Mouse (Mus musculus) kidney, adult 2 months (tissue): ENCODE data around the gene Ccdc24. TPM values are rescaled to one million over a fixed set of nuclear protein-coding genes. Genes with fewer than 3 reads are reported as not detected.

Experiments used
- DNase-seq: peaks from one replicate; pipeline ENCODE4 v3.0.0; 2021
- H3K27ac ChIP-seq: fragments of 200-500 bp; 2 replicates; pipeline ENCODE4 v1.5.1; 2012; ENCODE audit warnings: low read depth, low read length, control low read depth, inconsistent platforms; ENCODE audit not compliant: insufficient read depth
- H3K27me3 ChIP-seq: fragments of 200-500 bp; replicated peaks from 2 replicates; pipeline ENCODE4 v1.6.1; 2012; ENCODE audit warnings: mild to moderate bottlenecking, moderate library complexity, low read length, inconsistent platforms; ENCODE audit not compliant: control insufficient read depth, insufficient read depth
- H3K36me3 ChIP-seq: fragments of 200-500 bp; 2 replicates; pipeline ENCODE4 v1.6.1; 2012; ENCODE audit warnings: mild to moderate bottlenecking, moderate library complexity, low read length, inconsistent platforms; ENCODE audit not compliant: control insufficient read depth, insufficient read depth
- H3K4me1 ChIP-seq: fragments of 200-500 bp; 2 replicates; pipeline ENCODE4 v1.6.1; 2011; ENCODE audit warnings: low read length; ENCODE audit not compliant: control insufficient read depth, insufficient read depth
- H3K4me3 ChIP-seq: fragments of 200-500 bp; 2 replicates; pipeline ENCODE4 v1.5.1; 2011; ENCODE audit warnings: mild to moderate bottlenecking, low read depth, low read length, control low read depth; ENCODE audit not compliant: insufficient read depth
- CTCF ChIP-seq: fragments of 200-500 bp; conservative IDR thresholded peaks from 2 replicates; pipeline ENCODE4 v1.5.1; 2011; ENCODE audit warnings: low read depth, mild to moderate bottlenecking, control low read depth, low read length, moderate library complexity, mixed read lengths; ENCODE audit not compliant: insufficient read depth, insufficient read length
- POLR2A ChIP-seq: fragments of 200-500 bp; IDR thresholded peaks from one replicate; pipeline ENCODE4 v1.6.1; 2011; ENCODE audit warnings: low read depth, low read length, control low read depth
- WGBS: fragments of 180-500 bp; shearing (Covaris S2); methylation state at CpG from one replicate; pipeline ENCODE4 v1.1.7; 2018; 5-methylcytosine and 5-hydroxymethylcytosine counted together
- polyA plus RNA-seq: library from polyadenylated mRNA; depleted of rRNA; stranded (reverse); fragments of >200 nt; gene quantifications from 2 replicates; pipeline ENCODE4 v1.2.3, GENCODE M21; 2012

Gene Ccdc24
- polyA plus RNA-seq, 1 experiment = 2.9 TPM

DNA sequence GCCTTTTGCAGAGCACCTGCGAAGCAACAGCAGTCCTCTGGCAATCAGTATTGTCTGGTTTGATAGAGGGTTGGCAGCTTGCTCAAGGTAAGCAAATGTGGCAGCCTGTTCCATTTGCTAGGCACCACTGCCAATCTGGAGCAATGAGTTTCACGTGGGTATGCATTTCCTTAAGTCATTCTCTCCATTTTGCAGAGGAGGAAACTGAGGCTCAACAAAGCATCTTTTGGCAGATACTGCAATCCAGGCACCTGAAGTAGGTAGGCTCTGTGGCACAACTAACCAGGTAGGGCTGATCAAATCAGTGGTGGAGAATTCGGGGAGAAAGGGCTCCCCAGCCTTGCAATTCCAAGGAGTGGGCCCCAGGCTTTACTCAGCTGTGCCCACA is 37.9 kb downstream of the Ccdc24 start, which contains the start of gene Slc6a9:
Slc6a9 (plus strand) TSS at position 50 of the 388 bp plus-strand sequence.
- H3K27me3 ChIP-seq = no peaks in the 10 kb centered on the region
- H3K36me3 ChIP-seq = no peaks in the 10 kb centered on the region
- peak within 1 kb of the TSS; percentile 93 for H3K4me3 ChIP-seq
- peak within 1 kb of the TSS; percentile 3 for H3K27ac ChIP-seq
- DNase-seq = no peak
- TF ChIP-seq CTCF = no peak
- no peak for TF ChIP-seq POLR2A
- peaks cover 5% of the 10 kb centered on the region; the same call in 1 of the 2 replicates for H3K4me1 ChIP-seq
- 52% methylated on average over 3 of the region's 3 CpGs for WGBS

DNA sequence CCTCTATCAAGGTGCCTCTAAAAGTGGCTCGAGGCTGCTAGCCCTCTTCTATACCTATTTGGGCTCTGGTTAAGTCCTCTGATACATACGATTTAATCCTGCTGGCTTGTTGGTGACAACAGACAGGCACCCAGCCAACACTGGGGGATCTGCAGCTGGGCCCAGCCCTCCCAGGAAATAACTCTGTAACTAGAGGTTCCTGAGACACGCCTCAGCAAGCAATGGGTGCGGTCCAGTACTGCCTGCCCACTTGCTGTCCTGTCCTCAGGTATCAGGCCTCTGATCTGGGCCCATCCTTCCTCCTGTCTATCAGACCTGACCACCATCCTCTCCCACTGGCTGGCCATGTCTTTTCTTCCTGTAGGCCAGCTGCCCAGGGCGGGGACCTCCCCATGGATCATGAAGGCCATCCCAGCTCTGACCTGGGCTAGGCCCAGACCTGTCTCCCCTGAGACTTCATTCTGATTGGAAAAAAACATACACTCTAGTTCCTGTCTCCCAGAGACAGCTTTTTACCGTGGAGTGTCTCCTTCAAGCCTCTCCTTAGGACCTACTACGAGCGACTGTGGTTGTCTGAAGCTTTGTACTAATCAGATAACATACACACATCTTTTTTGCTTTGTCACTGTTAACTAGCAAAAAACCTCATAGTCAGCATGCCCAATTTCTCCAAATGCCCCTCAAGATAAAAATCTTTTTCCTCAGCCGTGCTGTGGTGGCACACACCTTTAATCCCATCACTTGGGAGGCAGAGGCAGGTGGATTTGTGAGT is 40.3 kb downstream of the Ccdc24 start:
- TF ChIP-seq POLR2A = no peak
- no peak for TF ChIP-seq CTCF
- WGBS = 62% methylated on average over 9 of the region's 9 CpGs
- H3K27me3 ChIP-seq = no peaks in the 10 kb centered on the region
- peak; percentile 84 for DNase-seq
- no peak overlapping the region for H3K4me3 ChIP-seq
- H3K36me3 ChIP-seq = no peaks in the 10 kb centered on the region
- no peak overlapping the region for H3K27ac ChIP-seq
- peaks cover 5% of the 10 kb centered on the region; the same call in 1 of the 2 replicates for H3K4me1 ChIP-seq

DNA sequence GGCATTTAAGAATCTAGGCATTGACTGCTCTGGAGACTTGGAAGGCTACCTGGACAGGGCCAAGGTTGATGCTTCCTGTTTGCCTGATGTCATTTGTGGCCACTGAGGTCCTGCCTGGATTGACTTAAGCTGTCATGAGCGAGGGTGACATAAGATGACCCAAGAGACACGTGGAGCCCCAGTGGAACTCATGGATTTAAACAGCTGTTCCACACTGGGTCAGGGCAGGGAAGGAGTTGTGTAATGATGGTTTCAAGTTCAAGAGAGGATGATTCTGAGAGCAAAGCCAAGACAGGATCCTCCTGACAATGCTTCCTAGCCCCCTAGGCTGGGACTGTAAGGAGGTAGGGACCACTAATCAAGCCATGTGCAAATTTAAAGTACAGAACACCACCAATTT is 40.9 kb downstream of the Ccdc24 start:
- H3K36me3 ChIP-seq = no peaks in the 10 kb centered on the region
- no peak overlapping the region for H3K27ac ChIP-seq
- no peak for TF ChIP-seq CTCF
- no peak for TF ChIP-seq POLR2A
- 0 out of 2 replicates have a peak, but pooled peaks cover 2% of the 10 kb centered on the region for H3K4me1 ChIP-seq
- H3K27me3 ChIP-seq = no peaks in the 10 kb centered on the region
- WGBS = 73% methylated on average over 2 of the region's 2 CpGs
- DNase-seq = no peak
- H3K4me3 ChIP-seq = no peak overlapping the region

DNA sequence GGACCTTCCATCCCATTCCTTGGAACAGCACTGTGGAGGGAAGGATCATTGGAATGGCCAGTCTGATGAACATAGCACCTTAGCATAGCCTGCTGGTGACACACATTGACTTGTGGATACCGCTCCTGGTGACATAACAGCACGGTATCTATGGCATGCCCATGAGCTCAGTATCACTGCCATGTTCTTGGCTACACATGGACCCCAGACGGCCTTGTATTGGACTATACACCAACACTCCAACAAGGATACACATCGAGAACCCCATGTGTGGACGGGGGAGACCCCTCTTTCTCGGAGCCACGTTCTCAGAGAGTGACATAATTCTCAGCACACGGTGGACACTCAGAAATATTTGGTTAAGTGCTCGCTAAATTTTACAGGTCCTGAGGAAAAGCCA is 41.6 kb downstream of the Ccdc24 start:
- H3K4me1 ChIP-seq = 0 out of 2 replicates have a peak, but pooled peaks cover 2% of the 10 kb centered on the region

DNA sequence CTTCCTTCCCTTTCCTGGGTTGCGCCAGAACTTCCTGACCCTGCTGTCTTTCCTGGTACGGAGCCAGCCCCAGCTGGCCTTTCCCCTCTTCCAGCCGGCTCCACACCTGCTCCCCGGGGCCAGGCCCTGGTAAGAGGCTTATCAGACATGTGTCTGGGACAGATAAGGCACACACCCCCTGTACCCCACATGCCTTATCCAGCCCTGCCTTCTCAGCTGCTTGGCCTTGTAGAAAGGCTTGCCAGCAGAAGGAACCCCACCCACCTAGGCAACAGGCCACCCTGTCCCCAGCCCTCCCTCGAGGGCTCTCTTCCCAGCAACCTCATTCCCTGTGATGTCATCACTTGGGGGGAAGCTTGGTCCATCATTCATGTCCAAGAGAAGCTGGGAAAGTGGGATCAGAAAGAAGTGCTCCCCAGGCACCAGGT is 42.2 kb downstream of the Ccdc24 start:
- 9% methylated on average over 5 of the region's 5 CpGs for WGBS
- Histone ChIP-seq H3K36me3 (no peaks in the 10 kb centered on the region), H3K4me3 (no peak overlapping the region), H3K27ac (no peak overlapping the region), H3K27me3 (no peaks in the 10 kb centered on the region), H3K4me1 (0 out of 2 replicates have a peak, but pooled peaks cover 2% of the 10 kb centered on the region)
- peak; percentile 65 for DNase-seq
- TF ChIP-seq POLR2A (no peak), CTCF (no peak)

More for the DNA sequence above, 41.6 kb downstream of the Ccdc24 start:
- Histone ChIP-seq H3K4me3 (no peak overlapping the region), H3K36me3 (no peaks in the 10 kb centered on the region), H3K27ac (no peak overlapping the region), H3K27me3 (no peaks in the 10 kb centered on the region)
- no peak for DNase-seq
- no peak for TF ChIP-seq POLR2A
- TF ChIP-seq CTCF = no peak
- WGBS = 96% methylated on average over 9 of the region's 9 CpGs

DNA sequence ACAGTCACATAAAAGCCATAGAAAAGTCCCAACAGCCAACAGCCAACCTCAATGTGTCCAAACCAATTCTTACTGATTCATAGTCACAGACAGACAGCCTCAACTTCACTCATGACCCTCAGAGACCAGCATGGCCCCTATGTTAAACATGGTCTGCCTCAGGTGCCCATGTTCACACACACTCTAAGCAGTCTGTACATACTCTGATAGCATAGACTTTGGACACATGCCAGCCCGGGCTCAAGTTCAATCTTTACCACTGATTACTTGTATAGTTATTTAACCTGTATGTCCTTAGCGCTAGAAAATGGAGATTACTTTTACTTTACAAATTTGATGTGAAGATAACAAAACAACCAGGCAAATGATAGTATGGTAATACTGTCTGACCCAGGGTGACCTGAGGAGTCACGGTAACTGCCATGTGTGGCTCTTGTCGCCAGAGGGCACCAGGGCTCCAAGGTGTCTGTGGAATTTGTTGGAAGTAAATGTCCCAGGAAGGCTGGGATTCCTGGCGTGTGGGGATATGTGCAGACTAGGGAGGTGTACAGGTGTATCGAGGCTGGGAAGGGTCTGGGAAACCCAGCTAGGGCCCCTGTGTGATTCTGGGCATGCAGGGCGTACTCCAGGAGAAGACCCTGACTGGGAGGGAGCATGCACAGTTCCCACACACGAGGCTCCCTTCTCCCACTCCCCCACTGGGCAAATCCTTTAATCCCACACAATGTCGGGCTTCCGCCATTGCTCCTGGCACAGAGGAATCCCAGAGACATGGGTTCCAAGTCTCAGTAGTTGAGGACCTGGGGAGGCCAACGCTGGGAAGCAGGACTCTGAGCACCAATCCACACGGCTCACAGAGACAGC is 42.9 kb downstream of the Ccdc24 start:
- DNase-seq = peak; percentile 86

More for the DNA sequence above, 42.9 kb downstream of the Ccdc24 start:
- Histone ChIP-seq H3K36me3 (no peaks in the 10 kb centered on the region), H3K4me1 (0 out of 2 replicates have a peak, but pooled peaks cover 2% of the 10 kb centered on the region), H3K27me3 (no peaks in the 10 kb centered on the region), H3K27ac (no peak overlapping the region), H3K4me3 (no peak overlapping the region)
- TF ChIP-seq POLR2A (no peak), CTCF (peak; percentile 99; the same call in 1 of the 2 replicates)
- 9% methylated on average over 12 of the region's 12 CpGs for WGBS
